Mouse (Mus musculus) layer of hippocampus, postnatal 36 days (tissue): Measurements from ENCODE around the gene Ankrd65. TPM values are rescaled to one million over a fixed set of nuclear protein-coding genes. Genes with fewer than 3 reads are reported as not detected.
"Not testable (repeated sequence)": the region's sequence is repeated elsewhere in the genome, so short reads cannot be mapped to it uniquely, and the experiment has no call there.

Experiments used
- DNase-seq, 2 experiments: peaks; one replicate each; pipeline ENCODE4 v3.0.0; 2022
- total RNA-seq, 2 experiments: library from RNA; stranded (reverse); gene quantifications; 2 replicates each; pipeline ENCODE4 v1.2.3; 2021

Ankrd65 gene
- total RNA-seq: not detected

GRCm38 (mm10) chr4:155790021-155790489 lies at the start of gene Ankrd65:
Ankrd65 (plus strand) TSS chr4:155790439.
- DNase-seq: no peak

GRCm38 (mm10) chr4:155740681-155741080 lies 49.6 kb upstream of the Ankrd65 start:
- DNase-seq: not testable (repeated sequence)

GRCm38 (mm10) chr4:155742684-155743083 lies 47.6 kb upstream of the Ankrd65 start:
- DNase-seq: no peak

- no peak for DNase-seq
Observed at GRCm38 (mm10) chr4:155744474-155744873, 45.8 kb upstream of the Ankrd65 start.

- no peak for DNase-seq
Observed at GRCm38 (mm10) chr4:155745136-155745535, 45.1 kb upstream of the Ankrd65 start.

GRCm38 (mm10) chr4:155746036-155746548 lies 44.1 kb upstream of the Ankrd65 start:
- DNase-seq: no peak

- no peak for DNase-seq
Observed at GRCm38 (mm10) chr4:155746575-155747490, 43.4 kb upstream of the Ankrd65 start.

- DNase-seq: no peak
Observed at GRCm38 (mm10) chr4:155757011-155757410, 33.2 kb upstream of the Ankrd65 start.

- no peak for DNase-seq
Observed at GRCm38 (mm10) chr4:155759862-155760612, 30.2 kb upstream of the Ankrd65 start.

GRCm38 (mm10) chr4:155760613-155761355 lies 29.5 kb upstream of the Ankrd65 start, which contains the start of gene Atad3a:
Atad3a (minus strand) TSS chr4:155761093.
- peak; percentile 97 to 98 for DNase-seq

- no peak for DNase-seq
Observed at GRCm38 (mm10) chr4:155761356-155762099, 28.7 kb upstream of the Ankrd65 start.

GRCm38 (mm10) chr4:155762357-155762756 lies 27.9 kb upstream of the Ankrd65 start:
- no peak for DNase-seq

GRCm38 (mm10) chr4:155769496-155769879 lies 20.8 kb upstream of the Ankrd65 start:
- no peak for DNase-seq

GRCm38 (mm10) chr4:155769880-155770512 lies 20.2 kb upstream of the Ankrd65 start:
- DNase-seq: peak; percentile 86 to 87

GRCm38 (mm10) chr4:155770626-155771025 lies 19.6 kb upstream of the Ankrd65 start:
- no peak for DNase-seq

- DNase-seq: no peak
Observed at GRCm38 (mm10) chr4:155771706-155772105, 18.5 kb upstream of the Ankrd65 start.

- DNase-seq: no peak
Observed at GRCm38 (mm10) chr4:155772786-155773185, 17.5 kb upstream of the Ankrd65 start.

- no peak for DNase-seq
Observed at GRCm38 (mm10) chr4:155773335-155774078, 16.7 kb upstream of the Ankrd65 start.

GRCm38 (mm10) chr4:155774280-155774754 lies 15.9 kb upstream of the Ankrd65 start, which contains the start of gene Vwa1:
Vwa1 (minus strand) TSS chr4:155774698.
- peak; percentile 81 to 83 for DNase-seq
